Mouse (Mus musculus) stomach, embryonic 16.5 days (tissue): ENCODE results near the gene Hacd3. TPM values are rescaled to one million over a fixed set of nuclear protein-coding genes. Genes with fewer than 3 reads are reported as not detected.
"Not testable (repeated sequence)": the region's sequence is repeated elsewhere in the genome, so short reads cannot be mapped to it uniquely, and the experiment has no call there.

Experiments
- ATAC-seq: fragments of 200-750 bp; cut with Nextera tagmentation; 2 replicates; pipeline ENCODE4 v1.8.0; 2017; ENCODE audit warnings: moderate number of reproducible peaks, moderate TSS enrichment; ENCODE audit not compliant: insufficient read depth, low FRiP score
- H3K27ac ChIP-seq: fragments of 300-500 bp; sonication (generic); 2 replicates; pipeline ENCODE4 v1.5.1; 2014; ENCODE audit warnings: low read length
- H3K27me3 ChIP-seq: fragments of 300-500 bp; sonication (generic); 2 replicates; pipeline ENCODE4 v1.6.1; 2014; ENCODE audit warnings: low read length, control low read depth, mixed read lengths; ENCODE audit not compliant: control insufficient read depth, insufficient read depth
- H3K36me3 ChIP-seq: fragments of 300-500 bp; sonication (generic); 2 replicates; pipeline ENCODE4 v1.6.1; 2014; ENCODE audit warnings: low read length; ENCODE audit not compliant: control insufficient read depth, insufficient read depth
- H3K4me1 ChIP-seq: fragments of 300-500 bp; sonication (generic); 2 replicates; pipeline ENCODE4 v1.6.1; 2014; ENCODE audit warnings: low read length, control low read depth, mixed read lengths; ENCODE audit not compliant: control insufficient read depth, insufficient read depth
- H3K4me2 ChIP-seq: fragments of 300-500 bp; sonication (generic); 2 replicates; pipeline ENCODE4 v1.6.1; 2014; ENCODE audit warnings: low read depth, low read length, mixed read lengths
- H3K4me3 ChIP-seq: fragments of 300-500 bp; sonication (generic); replicated peaks from 2 replicates; pipeline ENCODE4 v1.5.1; 2014; ENCODE audit warnings: mild to moderate bottlenecking, low read length
- H3K9ac ChIP-seq: fragments of 300-500 bp; sonication (generic); 2 replicates; pipeline ENCODE4 v1.6.1; 2014; ENCODE audit warnings: low read length
- H3K9me3 ChIP-seq: fragments of 300-500 bp; sonication (generic); replicated peaks from 2 replicates; pipeline ENCODE4 v1.6.1; 2016; ENCODE audit warnings: low read length, control low read depth; ENCODE audit not compliant: control insufficient read depth
- WGBS: fragments of 180-500 bp; shearing (Covaris S2); extraction: QIAGEN DNeasy Blood & Tissue Kit; methylation state at CpG from one replicate; pipeline ENCODE4 v1.1.7; 2014; 5-methylcytosine and 5-hydroxymethylcytosine counted together
- polyA plus RNA-seq: library from polyadenylated mRNA; unstranded; fragments of >200 nt; fragmentation: Nextera tagmentation; extraction: Ambion mirVana; gene quantifications from 2 replicates; pipeline ENCODE4 v1.2.1, GENCODE M21; 2015

Hacd3 gene
- polyA plus RNA-seq, 1 experiment from 2014 or later, result 93.0 TPM

- Histone ChIP-seq H3K4me1 (peaks cover 7% of the 10 kb centered on the region), H3K36me3 (peaks cover 3% of the 10 kb centered on the region; the same call in 1 of the 2 replicates), H3K9ac (peak within 1 kb of the TSS; percentile 99), H3K9me3 (no peaks in the 10 kb centered on the region), H3K27me3 (no peaks in the 10 kb centered on the region), H3K4me2 (peak within 1 kb of the TSS; percentile 80), H3K27ac (peak within 1 kb of the TSS; percentile 95), H3K4me3 (peak within 1 kb of the TSS; percentile 100)
- ATAC-seq, result peak; percentile 90
- whole genome bisulfite sequencing, result under 1% methylated on average over 85 of the region's 85 CpGs
Measured at GRCm38 (mm10) chr9:65032269-65033108, 11.0 kb upstream of the Hacd3 start, which contains the start of gene Dpp8. Gene Dpp8 (plus strand): TSS chr9:65032414.

GRCm38 (mm10) chr9:65031894-65032268 is 10.4 kb upstream of the Hacd3 start:
- peak overlapping the region; percentile 31 for H3K9ac ChIP-seq
- 32% methylated on average over 4 of the region's 4 CpGs for WGBS
- 0 out of 2 replicates have a peak overlapping the region, but pooled peaks have one; percentile 32 for H3K27ac ChIP-seq
- no peaks in the 10 kb centered on the region for H3K27me3 ChIP-seq
- peak overlapping the region; percentile 100; the same call in 1 of the 2 replicates for H3K4me3 ChIP-seq
- no peak for ATAC-seq
- H3K4me1 ChIP-seq, result peaks cover 7% of the 10 kb centered on the region
- peaks cover under 1% of the 10 kb centered on the region; the same call in 1 of the 2 replicates for H3K36me3 ChIP-seq
- peak overlapping the region; percentile 43 for H3K4me2 ChIP-seq
- no peaks in the 10 kb centered on the region for H3K9me3 ChIP-seq

- H3K36me3 ChIP-seq, H3K9ac ChIP-seq, H3K27me3 ChIP-seq, H3K4me2 ChIP-seq, H3K4me1 ChIP-seq, H3K4me3 ChIP-seq, H3K27ac ChIP-seq, ATAC-seq, H3K9me3 ChIP-seq: not testable (repeated sequence)
- 60% methylated on average over 5 of the region's 5 CpGs for WGBS
Measured at GRCm38 (mm10) chr9:65031355-65031754, 9.9 kb upstream of the Hacd3 start.

GRCm38 (mm10) chr9:65028313-65028712 is 6.8 kb upstream of the Hacd3 start:
- H3K27me3 ChIP-seq, result no peaks in the 10 kb centered on the region
- WGBS, result 92% methylated on average over 5 of the region's 5 CpGs
- no peak overlapping the region for H3K4me2 ChIP-seq
- peaks cover 7% of the 10 kb centered on the region for H3K4me1 ChIP-seq
- ATAC-seq, result no peak
- no peaks in the 10 kb centered on the region for H3K36me3 ChIP-seq
- H3K27ac ChIP-seq, result no peak overlapping the region
- H3K9ac ChIP-seq, result no peak overlapping the region
- H3K9me3 ChIP-seq, result no peaks in the 10 kb centered on the region
- no peak overlapping the region for H3K4me3 ChIP-seq

GRCm38 (mm10) chr9:65027241-65027640 is 5.7 kb upstream of the Hacd3 start:
- Histone ChIP-seq H3K4me2 (no peak overlapping the region), H3K4me1 (peaks cover 5% of the 10 kb centered on the region; the same call in 1 of the 2 replicates), H3K9me3 (no peaks in the 10 kb centered on the region), H3K27me3 (no peaks in the 10 kb centered on the region), H3K4me3 (no peak overlapping the region), H3K36me3 (no peaks in the 10 kb centered on the region), H3K27ac (no peak overlapping the region), H3K9ac (no peak overlapping the region)
- 77% methylated on average over 7 of the region's 7 CpGs for WGBS
- ATAC-seq, result no peak

GRCm38 (mm10) chr9:65023447-65023846 is 2.0 kb upstream of the Hacd3 start:
- Histone ChIP-seq H3K9me3 (no peaks in the 10 kb centered on the region), H3K4me2 (no peak overlapping the region), H3K27ac (no peak overlapping the region), H3K9ac (no peak overlapping the region), H3K4me1 (peaks cover 12% of the 10 kb centered on the region; the same call in 1 of the 2 replicates), H3K27me3 (no peaks in the 10 kb centered on the region), H3K36me3 (no peaks in the 10 kb centered on the region), H3K4me3 (no peak overlapping the region)
- WGBS, result 86% methylated on average over 3 of the region's 3 CpGs
- no peak for ATAC-seq

- no peak overlapping the region for H3K4me3 ChIP-seq
- H3K4me1 ChIP-seq, result peaks cover 12% of the 10 kb centered on the region; the same call in 1 of the 2 replicates
- no peaks in the 10 kb centered on the region for H3K9me3 ChIP-seq
- 41% methylated on average over 4 of the region's 4 CpGs for WGBS
- H3K27ac ChIP-seq, result no peak overlapping the region
- H3K27me3 ChIP-seq, result no peaks in the 10 kb centered on the region
- H3K9ac ChIP-seq, result no peak overlapping the region
- no peaks in the 10 kb centered on the region for H3K36me3 ChIP-seq
- H3K4me2 ChIP-seq, result no peak overlapping the region
- no peak for ATAC-seq
Measured at GRCm38 (mm10) chr9:65022580-65023135, 1.2 kb upstream of the Hacd3 start.

GRCm38 (mm10) chr9:65021887-65022579 is 540 bp upstream of the Hacd3 start:
- Histone ChIP-seq H3K4me2 (peak overlapping the region; percentile 71), H3K9ac (peak overlapping the region; percentile 79), H3K9me3 (no peaks in the 10 kb centered on the region), H3K27ac (peak overlapping the region; percentile 90), H3K4me1 (peaks cover 12% of the 10 kb centered on the region; the same call in 1 of the 2 replicates), H3K4me3 (peak overlapping the region; percentile 64), H3K36me3 (no peaks in the 10 kb centered on the region), H3K27me3 (no peaks in the 10 kb centered on the region)
- 23% methylated on average over 9 of the region's 9 CpGs for WGBS
- ATAC-seq, result peak; percentile 23
